In genomic region chr16:20591076-20591705, GRCm38 (mm10) we compare ENCODE assay signal across 8 mouse cellular contexts. TPM values are rescaled to one million over a fixed set of nuclear protein-coding genes. Genes with fewer than 3 reads are reported as not detected.
A peak's percentile ranks its signal among the peaks of the same experiment; 100 is the strongest.
DNase-seq lines count a peak whose midpoint lies in the region; ATAC-seq lines count a peak whose summit lies in the region.

No protein-coding gene starts in this region.

- H3K27ac ChIP-seq in kidney, embryonic 14.5 days (ENCODE audit: low read depth, low read length), result no peak overlapping the region
- H3K27ac ChIP-seq in embryonic facial prominence, embryonic 12.5 days, result no peak overlapping the region
- no peak overlapping the region for H3K27ac ChIP-seq in hindbrain, embryonic 15.5 days (replicated peaks)
- no peak overlapping the region for H3K27ac ChIP-seq in midbrain, embryonic 15.5 days

- H3K27me3 ChIP-seq in kidney, embryonic 14.5 days (ENCODE audit: control insufficient read depth, insufficient read depth, low read length), result peaks cover 55% of the 10 kb centered on the region
- H3K27me3 ChIP-seq in embryonic facial prominence, embryonic 12.5 days, result peaks cover 68% of the 10 kb centered on the region
- H3K27me3 ChIP-seq in hindbrain, embryonic 15.5 days, result peaks cover 36% of the 10 kb centered on the region
- peaks cover 41% of the 10 kb centered on the region for H3K27me3 ChIP-seq in midbrain, embryonic 15.5 days (replicated peaks)

- H3K36me3 ChIP-seq in kidney, embryonic 14.5 days (ENCODE audit: control insufficient read depth, insufficient read depth, low read length), result no peaks in the 10 kb centered on the region
- H3K36me3 ChIP-seq in embryonic facial prominence, embryonic 12.5 days, result no peaks in the 10 kb centered on the region
- 0 out of 2 replicates have a peak, but pooled peaks cover 3% of the 10 kb centered on the region for H3K36me3 ChIP-seq in hindbrain, embryonic 15.5 days
- H3K36me3 ChIP-seq in midbrain, embryonic 15.5 days (replicated peaks), result no peaks in the 10 kb centered on the region

- ATAC-seq in kidney, embryonic 14.5 days (ENCODE audit: low FRiP score, low TSS enrichment), result peak; percentile 19; the same call in 1 of the 2 replicates
- ATAC-seq in embryonic facial prominence, embryonic 12.5 days (ENCODE audit: insufficient number of reproducible peaks, insufficient read depth, low FRiP score, low TSS enrichment), result no peak
- ATAC-seq in hindbrain, embryonic 15.5 days (ENCODE audit: low FRiP score, low read depth), result 0 out of 2 replicates have a peak, but pooled peaks have one; percentile 0
- ATAC-seq in midbrain, embryonic 15.5 days (replicated peaks), result no peak; the same call in 1 of the 2 replicates

- H3K4me2 ChIP-seq in kidney, embryonic 14.5 days (replicated peaks; ENCODE audit: low read depth, low read length), result peak overlapping the region; percentile 84; the same call in 1 of the 2 replicates
- peak overlapping the region; percentile 74 for H3K4me2 ChIP-seq in embryonic facial prominence, embryonic 12.5 days (replicated peaks)
- H3K4me2 ChIP-seq in hindbrain, embryonic 15.5 days, result peak overlapping the region; percentile 88
- H3K4me2 ChIP-seq in midbrain, embryonic 15.5 days, result peak overlapping the region; percentile 75

- no peaks in the 10 kb centered on the region; the same call in 1 of the 2 replicates for H3K4me1 ChIP-seq in kidney, embryonic 14.5 days (ENCODE audit: control insufficient read depth, insufficient read depth, low read length)
- peaks cover 11% of the 10 kb centered on the region for H3K4me1 ChIP-seq in embryonic facial prominence, embryonic 12.5 days
- H3K4me1 ChIP-seq in hindbrain, embryonic 15.5 days (replicated peaks), result peaks cover 22% of the 10 kb centered on the region
- peaks cover 21% of the 10 kb centered on the region for H3K4me1 ChIP-seq in midbrain, embryonic 15.5 days

- peak overlapping the region; percentile 23 for H3K4me3 ChIP-seq in kidney, embryonic 14.5 days (ENCODE audit: low read length)
- H3K4me3 ChIP-seq in embryonic facial prominence, embryonic 12.5 days, result peak overlapping the region; percentile 43
- peak overlapping the region; percentile 54 for H3K4me3 ChIP-seq in hindbrain, embryonic 15.5 days
- peak overlapping the region; percentile 53 for H3K4me3 ChIP-seq in midbrain, embryonic 15.5 days

- H3K9me3 ChIP-seq in kidney, embryonic 14.5 days (ENCODE audit: control insufficient read depth, low read length), result 0 out of 2 replicates have a peak, but pooled peaks cover 2% of the 10 kb centered on the region
- H3K9me3 ChIP-seq in embryonic facial prominence, embryonic 12.5 days, result no peaks in the 10 kb centered on the region
- no peaks in the 10 kb centered on the region for H3K9me3 ChIP-seq in hindbrain, embryonic 15.5 days
- H3K9me3 ChIP-seq in midbrain, embryonic 15.5 days, result no peaks in the 10 kb centered on the region

- whole genome bisulfite sequencing in kidney, embryonic 14.5 days, result 5% methylated on average over 43 of the region's 48 CpGs
- WGBS in embryonic facial prominence, embryonic 12.5 days, result 3% methylated on average over 48 of the region's 48 CpGs
- 6% methylated on average over 48 of the region's 48 CpGs for WGBS in hindbrain, embryonic 15.5 days
- 5% methylated on average over 48 of the region's 48 CpGs for WGBS in midbrain, embryonic 15.5 days

- H3K9ac ChIP-seq in kidney, embryonic 14.5 days (ENCODE audit: low read depth, low read length), result no peak overlapping the region
- no peak overlapping the region for H3K9ac ChIP-seq in embryonic facial prominence, embryonic 12.5 days
- peak overlapping the region; percentile 52; the same call in 1 of the 2 replicates for H3K9ac ChIP-seq in hindbrain, embryonic 15.5 days
- H3K9ac ChIP-seq in midbrain, embryonic 15.5 days, result peak overlapping the region; percentile 58; the same call in 1 of the 2 replicates

- DNase-seq in kidney, adult 9 months, result no peak
- DNase-seq in gastrocnemius, postnatal 4 days (ENCODE audit: low spot score in 2 of 2), result no peak
- no peak for DNase-seq in right cerebral cortex, postnatal 14 days
- DNase-seq in c-Kit-positive CD71-positive TER-119-positive erythroid progenitor cells, embryonic 14.5 days (ENCODE audit: low spot score), result no peak

RNA-seq across cellular contexts. Expression of gene Vwa5b2, which starts 1.9 kb away (rescaled TPM):
- polyA plus RNA-seq in kidney, embryonic 14.5 days (2014; fragmentation: Nextera tagmentation; extraction: Ambion mirVana), result 0.79 and 1.3 TPM in 2 replicates
- polyA plus RNA-seq in embryonic facial prominence, embryonic 12.5 days (2016; fragmentation: Nextera tagmentation; extraction: Ambion mirVana), result 3.7 TPM in 2 replicates
- polyA plus RNA-seq in hindbrain, embryonic 15.5 days (2015; fragmentation: Nextera tagmentation; extraction: Ambion mirVana), result 28.7 and 33.4 TPM in 2 replicates
- polyA plus RNA-seq in midbrain, embryonic 15.5 days (2015; fragmentation: Nextera tagmentation; extraction: Ambion mirVana), result 20.4 and 24.0 TPM in 2 replicates
- total RNA-seq in gastrocnemius, postnatal 4 days (2021), result under 1 TPM; 0.05 to 0.66 TPM

RNA-seq across cellular contexts. Expression of gene Eef1akmt4, which starts 20.2 kb away (rescaled TPM):
- 42.2 and 42.4 TPM in 2 replicates for polyA plus RNA-seq in kidney, embryonic 14.5 days (2014; fragmentation: Nextera tagmentation; extraction: Ambion mirVana)
- 30.5 and 31.4 TPM in 2 replicates for polyA plus RNA-seq in embryonic facial prominence, embryonic 12.5 days (2016; fragmentation: Nextera tagmentation; extraction: Ambion mirVana)
- 10.7 and 11.0 TPM in 2 replicates for polyA plus RNA-seq in hindbrain, embryonic 15.5 days (2015; fragmentation: Nextera tagmentation; extraction: Ambion mirVana)
- polyA plus RNA-seq in midbrain, embryonic 15.5 days (2015; fragmentation: Nextera tagmentation; extraction: Ambion mirVana), result 8.5 and 10.4 TPM in 2 replicates
- total RNA-seq in gastrocnemius, postnatal 4 days (2021), result 1 to 10 TPM; 8.2 to 8.8 TPM

RNA-seq across cellular contexts. Expression of gene Gm49333, which starts 20.2 kb away (rescaled TPM):
- polyA plus RNA-seq in kidney, embryonic 14.5 days (2014; fragmentation: Nextera tagmentation; extraction: Ambion mirVana), result not detected in 2 replicates
- polyA plus RNA-seq in embryonic facial prominence, embryonic 12.5 days (2016; fragmentation: Nextera tagmentation; extraction: Ambion mirVana), result not detected in 2 replicates
- polyA plus RNA-seq in hindbrain, embryonic 15.5 days (2015; fragmentation: Nextera tagmentation; extraction: Ambion mirVana), result not detected in 2 replicates
- 0.21 TPM in 1 of 2 replicates, not detected in the other for polyA plus RNA-seq in midbrain, embryonic 15.5 days (2015; fragmentation: Nextera tagmentation; extraction: Ambion mirVana)
- not detected for total RNA-seq in gastrocnemius, postnatal 4 days (2021)

RNA-seq across cellular contexts. Expression of gene Alg3, which starts 20.3 kb away (rescaled TPM):
- polyA plus RNA-seq in kidney, embryonic 14.5 days (2014; fragmentation: Nextera tagmentation; extraction: Ambion mirVana), result 44.3 and 55.7 TPM in 2 replicates
- 36.9 and 39.9 TPM in 2 replicates for polyA plus RNA-seq in embryonic facial prominence, embryonic 12.5 days (2016; fragmentation: Nextera tagmentation; extraction: Ambion mirVana)
- 36.5 and 46.2 TPM in 2 replicates for polyA plus RNA-seq in hindbrain, embryonic 15.5 days (2015; fragmentation: Nextera tagmentation; extraction: Ambion mirVana)
- 40.8 and 42.9 TPM in 2 replicates for polyA plus RNA-seq in midbrain, embryonic 15.5 days (2015; fragmentation: Nextera tagmentation; extraction: Ambion mirVana)
- total RNA-seq in gastrocnemius, postnatal 4 days (2021), result 10 to 100 TPM in 1 of 2 experiments, 1 to 10 TPM in 1; 8.7 to 11.0 TPM

RNA-seq across cellular contexts. Expression of gene Camk2n2, which starts 29.9 kb away (rescaled TPM):
- 1.7 and 1.9 TPM in 2 replicates for polyA plus RNA-seq in kidney, embryonic 14.5 days (2014; fragmentation: Nextera tagmentation; extraction: Ambion mirVana)
- 2.1 and 2.4 TPM in 2 replicates for polyA plus RNA-seq in embryonic facial prominence, embryonic 12.5 days (2016; fragmentation: Nextera tagmentation; extraction: Ambion mirVana)
- 42.6 and 43.0 TPM in 2 replicates for polyA plus RNA-seq in hindbrain, embryonic 15.5 days (2015; fragmentation: Nextera tagmentation; extraction: Ambion mirVana)
- polyA plus RNA-seq in midbrain, embryonic 15.5 days (2015; fragmentation: Nextera tagmentation; extraction: Ambion mirVana), result 33.5 and 35.8 TPM in 2 replicates
- total RNA-seq in gastrocnemius, postnatal 4 days (2021), result 1 to 10 TPM; 2.1 to 2.3 TPM

Comparison
In these comparisons a context has a peak if more than half of its experiments do, and no peak if none do; other contexts are left out.
1. ATAC-seq: peak in kidney, embryonic 14.5 days (single experiment) and hindbrain, embryonic 15.5 days (single experiment); none in embryonic facial prominence, embryonic 12.5 days (single experiment) and midbrain, embryonic 15.5 days (single experiment).
2. H3K9ac ChIP-seq: peak in hindbrain, embryonic 15.5 days (single experiment) and midbrain, embryonic 15.5 days (single experiment); none in kidney, embryonic 14.5 days (single experiment) and embryonic facial prominence, embryonic 12.5 days (single experiment).
3. Peak in every context shown above with its lines, with median percentiles within 50 percentile points of each other: H3K4me2 ChIP-seq and H3K4me3 ChIP-seq.